In the genomic region with DNA sequence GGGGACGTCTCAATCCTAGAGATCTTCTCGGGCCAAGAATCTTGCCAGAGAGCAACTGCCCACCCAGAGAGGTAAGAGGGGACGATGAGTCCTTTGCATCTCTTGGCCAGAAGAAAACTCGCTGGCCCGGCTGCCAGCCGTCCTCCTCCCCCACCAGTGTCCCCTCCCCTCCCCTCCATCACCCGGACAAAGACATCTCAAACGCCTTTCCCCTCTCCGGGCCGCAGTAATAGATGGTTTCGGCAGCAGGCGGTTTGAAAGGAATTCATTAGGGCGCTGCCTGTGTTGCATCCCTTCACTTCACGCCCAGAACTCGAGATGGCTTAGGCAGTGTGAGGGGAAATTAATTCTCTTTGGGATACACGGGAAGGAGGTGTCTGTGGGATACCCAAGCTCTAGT, we compare ENCODE assay signal across 16 mouse cellular contexts. TPM values are rescaled to one million over a fixed set of nuclear protein-coding genes. Genes with fewer than 3 reads are reported as not detected.
DNase-seq lines count a peak whose midpoint lies in the region; ATAC-seq lines count a peak whose summit lies in the region.
"Had no signal": no experiment of that assay in that cellular context is flagged by ENCODE, and none has a peak within 500 bp of the region (broad histone marks: within the 10 kb centered on the region; RNA-seq: fewer than 3 reads in every experiment).

No protein-coding gene starts in this region.

- no peaks in the 10 kb centered on the region for H3K9me3 ChIP-seq in hindbrain, embryonic 11.5 days (ENCODE audit: control insufficient read depth, low read length)
- no peaks in the 10 kb centered on the region for H3K9me3 ChIP-seq in midbrain, embryonic 13.5 days
- H3K9me3 ChIP-seq: limb, embryonic 13.5 days had no signal

- peak overlapping the region; percentile 65 for H3K4me3 ChIP-seq in hindbrain, embryonic 11.5 days (ENCODE audit: low read depth, low read length)
- no peak overlapping the region for H3K4me3 ChIP-seq in midbrain, embryonic 13.5 days (replicated peaks)
- H3K4me3 ChIP-seq: limb, embryonic 13.5 days had no signal

- peaks cover 53% of the 10 kb centered on the region for H3K27me3 ChIP-seq in hindbrain, embryonic 11.5 days (ENCODE audit: control insufficient read depth, insufficient read depth, low read length)
- H3K27me3 ChIP-seq in midbrain, embryonic 13.5 days: peaks cover 100% of the 10 kb centered on the region

- peak overlapping the region; percentile 25; the same call in 1 of the 2 replicates for H3K27ac ChIP-seq in hindbrain, embryonic 11.5 days (ENCODE audit: low read depth, low read length)
- H3K27ac ChIP-seq in midbrain, embryonic 13.5 days: no peak overlapping the region; the same call in 1 of the 2 replicates
- H3K27ac ChIP-seq: limb, embryonic 13.5 days had no signal

- H3K4me1 ChIP-seq in hindbrain, embryonic 11.5 days (replicated peaks; ENCODE audit: control insufficient read depth, insufficient read depth, low read length): peaks cover 24% of the 10 kb centered on the region
- H3K4me1 ChIP-seq in midbrain, embryonic 13.5 days (replicated peaks): peaks cover 73% of the 10 kb centered on the region

- ATAC-seq in hindbrain, embryonic 11.5 days (ENCODE audit: low FRiP score): peak; percentile 36; the same call in 1 of the 2 replicates
- no peak for ATAC-seq in midbrain, embryonic 13.5 days
- ATAC-seq in erythroid progenitor cell, adult 5-6 weeks (replicated peaks; ENCODE audit: low FRiP score, poor library complexity, severe bottlenecking): no peak
- ATAC-seq: activated CD4-positive, CD25-positive, alpha-beta regulatory T cell, adult 4 months; intestine, postnatal 0 days had no signal

- DNase-seq in retina, postnatal 1 day: peak; percentile 30
- DNase-seq in retina, embryonic 14.5 days (ENCODE audit: low spot score): no peak
- DNase-seq in hindbrain, embryonic 11.5 days (ENCODE audit: low spot score): peak; percentile 74
- DNase-seq in urinary bladder, postnatal 36 days (ENCODE audit: low spot score in 2 of 2): no peak
- DNase-seq in spleen, postnatal 4 days (ENCODE audit: low spot score in 2 of 2): no peak
- DNase-seq: cerebellum, adult 2 months; gastrocnemius, postnatal 10 days; heart, postnatal 14 days; lung, embryonic 14.5 days; right cerebral cortex, adult 18-20 months had no signal

- peak overlapping the region; percentile 89 for H3K4me2 ChIP-seq in hindbrain, embryonic 11.5 days (replicated peaks; ENCODE audit: low read depth, low read length)
- peak overlapping the region; percentile 60 for H3K4me2 ChIP-seq in midbrain, embryonic 13.5 days (replicated peaks)
- H3K4me2 ChIP-seq: limb, embryonic 13.5 days; lung, embryonic 14.5 days had no signal

- WGBS in hindbrain, embryonic 11.5 days: 0% methylated on average over 16 of the region's 16 CpGs
- WGBS in midbrain, embryonic 13.5 days: under 1% methylated on average over 16 of the region's 16 CpGs

- H3K9ac ChIP-seq in hindbrain, embryonic 11.5 days (ENCODE audit: low read depth, low read length): peak overlapping the region; percentile 16; the same call in 1 of the 2 replicates
- H3K9ac ChIP-seq in midbrain, embryonic 13.5 days (replicated peaks): no peak overlapping the region
- H3K9ac ChIP-seq: limb, embryonic 13.5 days; lung, embryonic 14.5 days had no signal

- H3K36me3 ChIP-seq in hindbrain, embryonic 11.5 days (ENCODE audit: control insufficient read depth, insufficient read depth, low read length): no peaks in the 10 kb centered on the region
- no peaks in the 10 kb centered on the region for H3K36me3 ChIP-seq in midbrain, embryonic 13.5 days
- H3K36me3 ChIP-seq: limb, embryonic 13.5 days had no signal

RNA-seq across cellular contexts. Expression of a gene that starts 1.6 kb away (rescaled TPM):
- 30.0 and 36.2 TPM in 2 replicates for polyA plus RNA-seq in hindbrain, embryonic 11.5 days (2014; fragmentation: Nextera tagmentation; extraction: Ambion mirVana)
- polyA plus RNA-seq in midbrain, embryonic 13.5 days (2015; fragmentation: Nextera tagmentation; extraction: Ambion mirVana): 33.3 and 72.3 TPM in 2 replicates
- total RNA-seq in erythroid progenitor cell, adult 5-6 weeks (2015; ENCODE audit: low replicate concordance): not detected in 2 replicates
- not detected in 2 replicates for total RNA-seq in erythroid progenitor cell, adult 5-6 weeks (2017; ENCODE audit: low replicate concordance)
- total RNA-seq: gastrocnemius, postnatal 10 days; heart, postnatal 14 days had no signal
- polyA plus RNA-seq: activated CD4-positive, CD25-positive, alpha-beta regulatory T cell, adult 4 months; testis, adult 2 months had no signal

Comparison
In these comparisons a context has a peak if more than half of its experiments do, and no peak if none do; other contexts are left out.
1. DNase-seq: peak in retina, postnatal 1 day (single experiment) and hindbrain, embryonic 11.5 days (single experiment); none in retina, embryonic 14.5 days (single experiment), urinary bladder, postnatal 36 days (0 of 2) and spleen, postnatal 4 days (0 of 2).